Mouse (Mus musculus) neutrophil, adult 5-6 weeks (primary cell): ENCODE results near the gene Clpx. TPM values are rescaled to one million over a fixed set of nuclear protein-coding genes. Genes with fewer than 3 reads are reported as not detected.
A peak's percentile ranks its signal among the peaks of the same experiment; 100 is the strongest.
"Not testable (repeated sequence)": the region's sequence is repeated elsewhere in the genome, so short reads cannot be mapped to it uniquely, and the experiment has no call there.

Experiments
- ATAC-seq: fragments of 151-379, 151-347 bp; 2 replicates; pipeline ENCODE4 v1.8.0; 2017; ENCODE audit warnings: mild to moderate bottlenecking, moderate TSS enrichment; ENCODE audit not compliant: insufficient number of reproducible peaks, poor library complexity, low FRiP score, severe bottlenecking; ENCODE audit errors: extremely low read depth
- total RNA-seq: library from RNA; stranded (forward); fragments of 200-1000 nt; gene quantifications from 2 replicates; pipeline ENCODE4 v1.2.3, GENCODE M21; 2017

Clpx gene
- total RNA-seq, 1 experiment from 2014 or later, result 42.4 TPM

GRCm38 (mm10) chr9:65333958-65334357 lies 39.9 kb downstream of the Clpx start:
- ATAC-seq, result no peak

GRCm38 (mm10) chr9:65339146-65339545 lies 45.1 kb downstream of the Clpx start:
- ATAC-seq, result no peak

GRCm38 (mm10) chr9:65340414-65340813 lies 46.4 kb downstream of the Clpx start:
- ATAC-seq, result no peak

GRCm38 (mm10) chr9:65345439-65345838 lies 51.4 kb downstream of the Clpx start:
- not testable (repeated sequence) for ATAC-seq

GRCm38 (mm10) chr9:65345854-65346475 lies 51.9 kb downstream of the Clpx start, which contains the start of gene Pdcd7:
Gene Pdcd7 (plus strand): TSS chr9:65346104.
- ATAC-seq, result peak; percentile 89

- peak; percentile 49 for ATAC-seq
Observed at GRCm38 (mm10) chr9:65346476-65347111, 52.5 kb downstream of the Clpx start.

- no peak for ATAC-seq
Observed at GRCm38 (mm10) chr9:65347112-65347850, 53.2 kb downstream of the Clpx start.

GRCm38 (mm10) chr9:65353251-65353650 lies 59.2 kb downstream of the Clpx start:
- no peak for ATAC-seq

GRCm38 (mm10) chr9:65356561-65356960 lies 62.5 kb downstream of the Clpx start:
- no peak for ATAC-seq

GRCm38 (mm10) chr9:65356971-65357370 lies 62.9 kb downstream of the Clpx start:
- ATAC-seq, result no peak

- no peak for ATAC-seq
Observed at GRCm38 (mm10) chr9:65358956-65359480, 65.0 kb downstream of the Clpx start.

- no peak for ATAC-seq
Observed at GRCm38 (mm10) chr9:65360641-65361448, 66.8 kb downstream of the Clpx start, which contains the start of gene Ubap1l. Gene Ubap1l (plus strand): TSS chr9:65361041.

GRCm38 (mm10) chr9:65363684-65364083 lies 69.6 kb downstream of the Clpx start:
- ATAC-seq, result no peak

GRCm38 (mm10) chr9:65365721-65366120 lies 71.7 kb downstream of the Clpx start:
- ATAC-seq, result no peak

GRCm38 (mm10) chr9:65371756-65372155 lies 77.7 kb downstream of the Clpx start:
- no peak for ATAC-seq

GRCm38 (mm10) chr9:65372449-65372848 lies 78.4 kb downstream of the Clpx start:
- no peak for ATAC-seq

- ATAC-seq, result no peak
Observed at GRCm38 (mm10) chr9:65374468-65375162, 80.6 kb downstream of the Clpx start.

GRCm38 (mm10) chr9:65375163-65375934 lies 81.3 kb downstream of the Clpx start:
- ATAC-seq, result no peak
